Mouse (Mus musculus) 3134 (cell line): ENCODE data around the gene Chd2.
A peak's percentile ranks its signal among the peaks of the same experiment; 100 is the strongest.

ENCODE experiments used
- DNase-seq: peaks from one replicate; pipeline ENCODE4 v3.0.0-alpha.2; 2011; ENCODE audit warnings: low spot score; ENCODE audit not compliant: insufficient read length; ENCODE audit errors: extremely low read depth

Chd2 gene

GRCm38 (mm10) chr7:73564131-73564530, 22.5 kb upstream of the Chd2 start:
- no peak for DNase-seq

GRCm38 (mm10) chr7:73561492-73562055, 19.9 kb upstream of the Chd2 start:
- DNase-seq = no peak

DNA sequence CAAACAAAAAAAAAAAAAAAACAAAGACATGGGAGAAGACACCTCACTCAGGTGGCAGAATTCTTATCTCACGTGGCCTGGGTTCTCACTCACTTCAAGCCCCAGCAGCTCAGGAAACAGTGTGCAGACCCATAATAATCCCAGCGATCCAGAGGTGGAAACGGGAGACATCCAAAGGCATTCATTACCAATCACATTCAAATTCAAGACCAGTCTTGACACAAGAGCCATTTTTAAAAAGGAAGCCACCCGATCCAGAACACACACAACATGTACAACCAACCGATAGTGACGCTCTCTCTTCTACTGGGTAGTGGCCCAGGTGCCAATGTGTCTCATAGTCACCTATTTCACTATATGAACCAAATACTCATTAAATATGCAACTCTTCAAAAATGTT, 19.2 kb upstream of the Chd2 start:
- no peak for DNase-seq

GRCm38 (mm10) chr7:73559853-73560190, 18.2 kb upstream of the Chd2 start:
- DNase-seq = no peak

DNA sequence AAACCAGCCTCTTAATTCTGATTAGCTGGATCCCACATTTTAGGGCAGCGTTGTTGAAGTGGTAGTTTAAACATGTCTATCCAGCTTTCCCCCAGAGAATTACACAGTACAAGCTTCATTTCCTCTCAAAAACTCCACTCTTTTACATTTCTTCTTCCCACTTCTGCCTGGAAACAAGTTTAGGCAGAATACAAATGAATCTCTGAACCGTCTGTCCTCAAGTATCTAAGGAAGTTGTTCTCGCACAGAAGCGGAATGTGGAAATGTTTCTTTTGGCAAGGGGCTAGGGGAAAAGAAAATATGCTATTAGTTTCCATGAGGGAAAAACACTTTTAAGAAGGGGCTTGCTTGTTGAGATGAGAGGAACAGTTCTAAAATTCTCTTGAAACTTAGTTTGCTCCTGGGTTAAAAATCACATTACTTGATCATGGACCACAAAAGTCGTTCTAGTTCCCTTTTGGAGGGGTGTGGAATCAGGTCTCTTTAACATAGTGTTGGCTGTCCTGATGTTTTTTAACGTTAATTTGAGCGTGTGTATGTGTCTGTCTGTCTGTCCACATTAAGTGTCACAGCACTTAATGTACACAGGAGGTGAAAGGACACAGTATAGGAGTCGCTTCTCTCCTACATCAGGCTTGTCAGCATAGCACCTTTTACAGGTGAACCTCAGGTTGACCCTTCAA, 17.7 kb upstream of the Chd2 start:
- no peak for DNase-seq

DNA sequence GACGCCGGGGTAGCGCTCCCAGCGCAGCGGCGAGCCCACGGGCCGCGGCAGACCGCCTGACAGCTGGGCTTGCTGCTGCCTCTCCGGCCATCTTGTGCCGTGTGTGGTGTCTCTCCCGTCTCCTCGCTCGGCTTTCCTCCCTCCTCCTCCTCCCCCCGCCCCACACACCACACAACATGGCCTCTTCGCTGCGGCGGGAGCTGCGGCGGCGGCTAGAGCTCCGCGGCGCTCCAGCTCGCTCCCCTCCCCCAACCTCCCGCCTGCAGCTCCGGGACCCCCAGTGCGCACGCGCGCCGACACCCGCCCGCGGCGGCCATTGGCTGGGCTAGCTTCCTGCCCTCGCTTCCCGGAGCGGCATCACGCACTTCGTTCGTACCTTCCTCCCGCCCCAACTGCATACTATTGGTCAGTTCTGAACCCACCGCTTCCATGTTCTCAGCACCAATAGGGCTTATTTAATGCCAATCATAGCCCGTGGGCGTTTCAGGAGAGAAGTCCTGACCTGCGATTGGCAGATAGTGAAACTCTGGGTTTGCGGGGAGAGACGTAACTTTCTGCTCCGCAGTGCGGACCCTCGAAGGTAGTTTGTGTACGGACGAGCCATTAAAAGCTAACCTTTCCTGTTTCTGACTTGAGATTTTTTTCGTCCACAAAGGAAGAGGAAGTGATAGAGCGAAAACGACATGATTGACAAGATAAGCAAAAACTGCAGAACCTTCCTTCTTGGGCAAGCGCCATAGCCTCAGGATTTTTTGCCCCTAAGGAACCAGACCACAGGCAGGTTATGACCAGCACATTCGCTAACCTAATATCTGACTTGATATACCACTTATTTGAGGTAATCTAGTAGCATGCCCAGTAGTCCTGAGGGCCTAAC, 16.9 kb upstream of the Chd2 start:
- peak; percentile 100 for DNase-seq

DNA sequence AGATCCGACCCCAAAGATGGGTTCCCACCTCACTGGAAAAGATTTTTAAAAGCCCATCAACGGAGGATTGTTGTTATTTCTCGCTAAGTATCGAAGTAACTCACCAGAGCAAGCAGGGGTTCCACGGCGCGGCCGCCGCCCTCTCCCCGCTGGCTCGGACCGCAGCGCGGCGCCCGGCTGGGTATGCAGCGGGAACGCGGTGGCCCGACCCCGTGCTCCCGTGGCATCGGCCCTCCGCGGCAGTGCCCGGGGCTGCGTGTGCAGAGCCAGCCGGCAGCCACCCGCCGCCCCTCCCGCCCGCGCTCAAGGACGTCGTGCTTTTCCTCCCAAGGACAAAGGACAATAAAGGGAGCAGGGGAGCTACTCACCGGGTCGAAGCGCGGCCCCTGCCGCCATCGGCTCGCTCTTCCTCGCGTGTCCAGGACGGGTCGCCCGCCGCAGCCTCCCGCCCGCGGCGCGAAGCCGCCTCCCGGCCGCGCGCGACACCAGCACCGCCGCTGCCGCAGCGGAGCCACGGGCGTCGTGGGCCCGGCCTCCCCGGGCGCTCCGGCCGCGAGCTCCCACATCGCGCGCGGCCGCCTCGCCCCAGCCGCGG, 16.1 kb upstream of the Chd2 start:
- peak; percentile 57 for DNase-seq

- no peak for DNase-seq
Observed at GRCm38 (mm10) chr7:73556688-73557667, 15.3 kb upstream of the Chd2 start.

DNA sequence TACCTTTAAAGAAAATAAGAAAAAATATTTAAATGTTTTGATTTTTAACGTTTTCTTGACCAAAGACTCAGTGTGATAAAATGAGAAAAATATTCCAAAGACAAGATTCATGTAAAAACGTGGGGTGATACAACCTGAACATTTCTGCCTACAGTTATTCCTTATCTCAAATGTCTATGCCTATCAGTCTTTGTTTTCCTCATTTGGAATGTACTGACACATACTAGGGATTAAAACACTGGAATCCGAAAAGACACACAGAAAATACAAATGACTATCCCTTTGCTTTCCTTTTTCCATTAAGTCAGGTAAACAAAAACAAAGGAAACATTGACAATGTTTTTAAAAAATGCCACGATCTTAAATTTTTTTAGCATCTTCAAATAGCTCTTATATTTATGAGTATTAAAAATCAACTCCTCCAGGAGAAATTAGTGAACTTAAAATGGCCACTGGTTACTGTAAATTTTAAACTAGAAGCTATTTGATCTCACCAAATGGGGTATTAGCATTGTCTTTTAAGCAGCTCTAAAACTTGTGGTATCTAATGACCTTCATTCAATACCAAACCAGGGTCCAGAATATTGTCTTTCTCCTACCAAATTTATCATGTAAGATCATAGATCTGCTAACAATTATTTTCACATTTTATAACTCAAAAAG, 14.4 kb upstream of the Chd2 start:
- no peak for DNase-seq

DNA sequence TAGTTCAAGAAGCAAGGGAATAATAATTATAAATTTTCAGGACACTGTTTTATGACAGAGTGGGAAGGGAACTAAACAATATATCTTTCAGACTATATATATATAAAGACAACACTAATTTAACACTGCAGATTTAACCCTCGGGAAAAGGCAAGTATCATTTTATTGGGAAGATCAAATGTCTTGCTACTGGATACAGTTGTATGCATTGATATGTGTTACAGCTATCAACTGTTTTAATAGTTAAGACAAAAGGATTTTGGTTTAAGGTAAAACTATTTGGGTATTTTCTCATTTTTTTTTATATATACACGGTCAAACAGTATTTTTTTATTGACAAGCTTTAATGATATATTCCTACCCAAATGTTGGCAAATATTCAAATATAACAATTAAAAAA, 13.2 kb upstream of the Chd2 start:
- DNase-seq = no peak

DNA sequence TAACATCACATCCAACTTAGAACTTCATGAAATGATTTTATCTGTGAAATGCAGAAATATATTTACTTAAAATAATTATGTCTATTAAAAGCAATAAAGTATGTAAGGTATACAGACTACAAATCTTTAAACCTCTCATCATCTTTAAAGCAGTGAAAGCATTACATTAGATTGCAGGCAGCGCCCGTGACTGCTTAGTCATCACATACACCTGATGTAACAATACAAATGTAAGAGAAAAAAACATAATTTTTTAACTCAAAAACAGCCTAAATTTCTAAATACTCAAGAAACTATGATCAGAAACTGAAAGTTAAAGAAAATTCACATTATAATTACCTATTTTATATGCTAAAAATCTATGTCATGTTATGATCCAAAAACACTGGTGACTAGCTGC, 11.5 kb upstream of the Chd2 start:
- no peak for DNase-seq

GRCm38 (mm10) chr7:73552054-73552750, 10.6 kb upstream of the Chd2 start:
- peak; percentile 54 for DNase-seq

DNA sequence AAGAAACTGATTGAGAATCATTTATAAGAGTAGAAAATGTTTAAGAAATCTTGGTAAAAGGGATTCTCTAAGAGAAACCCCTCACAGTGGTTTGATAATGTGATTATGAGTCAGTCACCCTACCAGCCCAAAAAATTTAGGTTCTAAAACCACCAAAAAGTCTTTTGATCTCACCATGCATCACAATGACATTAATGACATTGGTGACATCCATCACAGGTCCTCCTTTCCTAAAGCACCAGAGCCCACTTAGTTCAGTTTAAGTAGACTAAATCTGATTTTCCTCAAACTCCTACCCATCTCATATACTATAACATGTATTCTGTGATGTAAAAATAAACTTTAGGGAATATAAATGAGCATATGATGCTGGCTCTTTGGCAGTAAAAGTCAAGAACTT, 9.7 kb upstream of the Chd2 start:
- DNase-seq = no peak

- no peak for DNase-seq
Observed at GRCm38 (mm10) chr7:73548051-73548450, 6.4 kb upstream of the Chd2 start.

GRCm38 (mm10) chr7:73546561-73547510, 5.2 kb upstream of the Chd2 start:
- no peak for DNase-seq

DNA sequence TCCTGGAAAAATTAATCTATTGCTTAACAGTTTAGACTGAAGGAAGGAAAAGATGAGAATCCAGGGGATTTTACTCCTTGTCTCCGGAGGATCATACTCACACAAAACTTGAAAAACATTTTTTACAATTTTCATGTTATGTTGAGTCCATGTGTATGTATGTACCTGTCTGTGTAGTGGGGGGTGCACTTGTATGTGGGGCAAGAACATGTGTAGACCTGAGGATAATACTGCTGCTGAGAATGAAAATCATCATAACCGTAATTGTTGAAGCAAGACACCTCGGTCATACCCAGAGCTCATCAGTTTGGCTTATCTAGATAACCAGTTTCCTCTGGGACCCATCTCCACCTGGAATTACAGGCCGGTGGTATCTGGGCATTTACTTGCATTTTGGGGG, 3.4 kb upstream of the Chd2 start:
- DNase-seq = no peak

- DNase-seq = no peak
Observed at GRCm38 (mm10) chr7:73542131-73542853, 662 bp upstream of the Chd2 start.

- DNase-seq = no peak
Observed at GRCm38 (mm10) chr7:73541079-73541390, 595 bp downstream of the Chd2 start.
